Mouse (Mus musculus) neural tube, embryonic 12.5 days (tissue): ENCODE measurements at regions not wholly inside any gene's neighbourhood (a gene's known extent, or its start where the extent isn't known, plus 50 kb on each side); places are given as distances from the start of the nearest gene placed in this dataset.

Experiments used
- ATAC-seq: fragments of 200-750 bp; cut with Nextera tagmentation; 2 replicates; pipeline ENCODE4 v1.8.0; 2017; ENCODE audit warnings: low read depth, mild to moderate bottlenecking, moderate TSS enrichment, moderate library complexity; ENCODE audit not compliant: low FRiP score
- H3K27ac ChIP-seq: fragments of 300-500 bp; sonication (generic); 2 replicates; pipeline ENCODE4 v1.5.1; 2016
- H3K27me3 ChIP-seq: fragments of 300-500 bp; sonication (generic); replicated peaks from 2 replicates; pipeline ENCODE4 v1.6.1; 2016; ENCODE audit warnings: mild to moderate bottlenecking
- H3K36me3 ChIP-seq: fragments of 300-500 bp; sonication (generic); 2 replicates; pipeline ENCODE4 v1.6.1; 2016; ENCODE audit warnings: mild to moderate bottlenecking
- H3K4me1 ChIP-seq: fragments of 300-500 bp; sonication (generic); 2 replicates; pipeline ENCODE4 v1.6.1; 2016
- H3K4me2 ChIP-seq: fragments of 300-500 bp; sonication (generic); replicated peaks from 2 replicates; pipeline ENCODE4 v1.6.1; 2016; ENCODE audit warnings: mild to moderate bottlenecking
- H3K4me3 ChIP-seq: fragments of 300-500 bp; sonication (generic); 2 replicates; pipeline ENCODE4 v1.5.1; 2016
- H3K9ac ChIP-seq: fragments of 300-500 bp; sonication (generic); 2 replicates; pipeline ENCODE4 v1.6.1; 2016; ENCODE audit warnings: mild to moderate bottlenecking
- H3K9me3 ChIP-seq: fragments of 300-500 bp; sonication (generic); 2 replicates; pipeline ENCODE4 v1.6.1; 2016; ENCODE audit warnings: mild to moderate bottlenecking
- WGBS: fragments of 180-500 bp; shearing (Covaris S2); methylation state at CpG from one replicate; pipeline ENCODE4 v1.1.7; 2016; 5-methylcytosine and 5-hydroxymethylcytosine counted together

GRCm38 (mm10) chr3:102309756-102310155, 105.3 kb upstream of the Vangl1 start:
- WGBS, result 40% methylated on average over 9 of the region's 9 CpGs
- ATAC-seq, result no peak
- Histone ChIP-seq H3K27ac (no peak overlapping the region), H3K4me2 (no peak overlapping the region), H3K9me3 (no peaks in the 10 kb centered on the region), H3K4me3 (no peak overlapping the region), H3K27me3 (no peaks in the 10 kb centered on the region), H3K4me1 (no peaks in the 10 kb centered on the region; the same call in 1 of the 2 replicates), H3K9ac (no peak overlapping the region), H3K36me3 (no peaks in the 10 kb centered on the region)

- Histone ChIP-seq H3K4me3 (no peak overlapping the region), H3K27me3 (no peaks in the 10 kb centered on the region), H3K9me3 (no peaks in the 10 kb centered on the region), H3K36me3 (no peaks in the 10 kb centered on the region), H3K4me1 (no peaks in the 10 kb centered on the region; the same call in 1 of the 2 replicates), H3K27ac (no peak overlapping the region), H3K9ac (no peak overlapping the region), H3K4me2 (no peak overlapping the region)
- ATAC-seq, result no peak
- WGBS, result 71% methylated on average over 1 of the region's 1 CpGs
Observed at GRCm38 (mm10) chr3:102307656-102308055, 103.2 kb upstream of the Vangl1 start.

GRCm38 (mm10) chr3:102292385-102292784, 87.9 kb upstream of the Vangl1 start:
- no peak for ATAC-seq
- H3K4me1 ChIP-seq, result no peaks in the 10 kb centered on the region
- WGBS, result 89% methylated on average over 3 of the region's 3 CpGs

GRCm38 (mm10) chr3:102281983-102282382, 77.5 kb upstream of the Vangl1 start:
- no peaks in the 10 kb centered on the region for H3K9me3 ChIP-seq
- no peak for ATAC-seq
- WGBS, result 85% methylated on average over 4 of the region's 4 CpGs
- H3K9ac ChIP-seq, result no peak overlapping the region
- H3K4me3 ChIP-seq, result no peak overlapping the region
- H3K27ac ChIP-seq, result no peak overlapping the region
- no peaks in the 10 kb centered on the region for H3K4me1 ChIP-seq
- no peaks in the 10 kb centered on the region for H3K36me3 ChIP-seq
- H3K27me3 ChIP-seq, result no peaks in the 10 kb centered on the region
- H3K4me2 ChIP-seq, result no peak overlapping the region

More at GRCm38 (mm10) chr3:102292385-102292784, 87.9 kb upstream of the Vangl1 start:
- Histone ChIP-seq H3K9me3 (no peaks in the 10 kb centered on the region), H3K4me2 (no peak overlapping the region), H3K36me3 (no peaks in the 10 kb centered on the region), H3K4me3 (no peak overlapping the region), H3K9ac (no peak overlapping the region), H3K27ac (no peak overlapping the region), H3K27me3 (no peaks in the 10 kb centered on the region)

GRCm38 (mm10) chr3:102276758-102277157, 72.3 kb upstream of the Vangl1 start:
- H3K4me2 ChIP-seq, result no peak overlapping the region
- no peak overlapping the region for H3K9ac ChIP-seq
- no peak overlapping the region for H3K4me3 ChIP-seq
- H3K36me3 ChIP-seq, result no peaks in the 10 kb centered on the region
- 85% methylated on average over 2 of the region's 2 CpGs for WGBS
- ATAC-seq, result no peak
- no peaks in the 10 kb centered on the region for H3K27me3 ChIP-seq
- H3K4me1 ChIP-seq, result no peaks in the 10 kb centered on the region
- H3K9me3 ChIP-seq, result no peaks in the 10 kb centered on the region
- no peak overlapping the region for H3K27ac ChIP-seq

- H3K27me3 ChIP-seq, result no peaks in the 10 kb centered on the region
- H3K9ac ChIP-seq, result no peak overlapping the region
- no peak for ATAC-seq
- H3K36me3 ChIP-seq, result no peaks in the 10 kb centered on the region
- H3K4me3 ChIP-seq, result no peak overlapping the region
- no peaks in the 10 kb centered on the region for H3K4me1 ChIP-seq
- WGBS, result 81% methylated on average over 2 of the region's 2 CpGs
- no peak overlapping the region for H3K4me2 ChIP-seq
- no peak overlapping the region for H3K27ac ChIP-seq
- no peaks in the 10 kb centered on the region for H3K9me3 ChIP-seq
Observed at GRCm38 (mm10) chr3:102276283-102276682, 71.8 kb upstream of the Vangl1 start.

GRCm38 (mm10) chr3:102275256-102276022, 70.9 kb upstream of the Vangl1 start:
- no peak overlapping the region for H3K9ac ChIP-seq
- ATAC-seq, result no peak
- no peak overlapping the region for H3K27ac ChIP-seq
- H3K4me1 ChIP-seq, result no peaks in the 10 kb centered on the region
- H3K9me3 ChIP-seq, result no peaks in the 10 kb centered on the region
- no peaks in the 10 kb centered on the region for H3K27me3 ChIP-seq
- H3K4me3 ChIP-seq, result no peak overlapping the region
- H3K36me3 ChIP-seq, result no peaks in the 10 kb centered on the region
- 84% methylated on average over 7 of the region's 7 CpGs for WGBS
- H3K4me2 ChIP-seq, result no peak overlapping the region

GRCm38 (mm10) chr3:102270779-102271178, 66.3 kb upstream of the Vangl1 start:
- Histone ChIP-seq H3K9me3 (no peaks in the 10 kb centered on the region), H3K4me1 (no peaks in the 10 kb centered on the region), H3K9ac (no peak overlapping the region), H3K4me2 (no peak overlapping the region), H3K36me3 (no peaks in the 10 kb centered on the region), H3K27ac (no peak overlapping the region), H3K27me3 (no peaks in the 10 kb centered on the region), H3K4me3 (no peak overlapping the region)
- no peak for ATAC-seq
- WGBS, result 90% methylated on average over 6 of the region's 6 CpGs

- H3K27ac ChIP-seq, result no peak overlapping the region
- no peaks in the 10 kb centered on the region for H3K9me3 ChIP-seq
- no peak overlapping the region for H3K4me3 ChIP-seq
- ATAC-seq, result no peak
- no peak overlapping the region for H3K9ac ChIP-seq
- no peaks in the 10 kb centered on the region for H3K4me1 ChIP-seq
- H3K4me2 ChIP-seq, result no peak overlapping the region
- WGBS, result 20% methylated on average over 6 of the region's 6 CpGs
- no peaks in the 10 kb centered on the region for H3K27me3 ChIP-seq
- no peaks in the 10 kb centered on the region for H3K36me3 ChIP-seq
Observed at GRCm38 (mm10) chr3:102270257-102270656, 65.8 kb upstream of the Vangl1 start.

- Histone ChIP-seq H3K36me3 (no peaks in the 10 kb centered on the region), H3K4me2 (no peak overlapping the region), H3K4me3 (no peak overlapping the region), H3K9me3 (no peaks in the 10 kb centered on the region), H3K27ac (no peak overlapping the region; the same call in 1 of the 2 replicates), H3K9ac (no peak overlapping the region), H3K4me1 (no peaks in the 10 kb centered on the region), H3K27me3 (no peaks in the 10 kb centered on the region)
- WGBS, result 73% methylated on average over 9 of the region's 9 CpGs
- ATAC-seq, result no peak
Observed at GRCm38 (mm10) chr3:102266136-102266535, 61.6 kb upstream of the Vangl1 start.

GRCm38 (mm10) chr3:102265146-102265545, 60.7 kb upstream of the Vangl1 start:
- H3K9ac ChIP-seq, result no peak overlapping the region
- no peak overlapping the region for H3K4me2 ChIP-seq
- H3K27me3 ChIP-seq, result no peaks in the 10 kb centered on the region
- 70% methylated on average over 7 of the region's 7 CpGs for WGBS
- H3K36me3 ChIP-seq, result no peaks in the 10 kb centered on the region
- no peak overlapping the region for H3K4me3 ChIP-seq
- H3K9me3 ChIP-seq, result no peaks in the 10 kb centered on the region
- no peaks in the 10 kb centered on the region for H3K4me1 ChIP-seq
- ATAC-seq, result no peak
- no peak overlapping the region for H3K27ac ChIP-seq

GRCm38 (mm10) chr3:102263326-102263725, 58.8 kb upstream of the Vangl1 start:
- Histone ChIP-seq H3K4me1 (no peaks in the 10 kb centered on the region), H3K4me3 (no peak overlapping the region), H3K4me2 (no peak overlapping the region), H3K36me3 (no peaks in the 10 kb centered on the region), H3K9ac (no peak overlapping the region), H3K27ac (no peak overlapping the region), H3K27me3 (no peaks in the 10 kb centered on the region), H3K9me3 (no peaks in the 10 kb centered on the region)
- WGBS, result 78% methylated on average over 9 of the region's 9 CpGs
- no peak for ATAC-seq

- no peak for ATAC-seq
- Histone ChIP-seq H3K9ac (no peak overlapping the region), H3K27ac (no peak overlapping the region), H3K27me3 (no peaks in the 10 kb centered on the region), H3K4me2 (no peak overlapping the region), H3K4me1 (no peaks in the 10 kb centered on the region), H3K36me3 (no peaks in the 10 kb centered on the region), H3K4me3 (no peak overlapping the region), H3K9me3 (no peaks in the 10 kb centered on the region)
- 68% methylated on average over 8 of the region's 8 CpGs for WGBS
Observed at GRCm38 (mm10) chr3:102262665-102263064, 58.2 kb upstream of the Vangl1 start.
